Mouse (Mus musculus) embryonic facial prominence, embryonic 14.5 days (tissue): ENCODE data around the gene Chn1. TPM values are rescaled to one million over a fixed set of nuclear protein-coding genes. Genes with fewer than 3 reads are reported as not detected.

Source experiments
- ATAC-seq: fragments of 200-750 bp; cut with Nextera tagmentation; 2 replicates; pipeline ENCODE4 v1.8.0; 2017; ENCODE audit warnings: low read depth, moderate number of reproducible peaks, moderate TSS enrichment
- DNase-seq: peaks from one replicate; pipeline ENCODE4 v3.0.0-alpha.2; 2015; ENCODE audit warnings: low spot score
- H3K27ac ChIP-seq: fragments of 300-500 bp; sonication (generic); replicated peaks from 2 replicates; pipeline ENCODE4 v1.5.1; 2014; ENCODE audit warnings: low read depth, mild to moderate bottlenecking, low read length, moderate library complexity
- H3K27me3 ChIP-seq: fragments of 300-500 bp; sonication (generic); replicated peaks from 2 replicates; pipeline ENCODE4 v1.6.1; 2014; ENCODE audit warnings: low read length; ENCODE audit not compliant: control insufficient read depth, insufficient read depth
- H3K36me3 ChIP-seq: fragments of 300-500 bp; sonication (generic); 2 replicates; pipeline ENCODE4 v1.6.1; 2014; ENCODE audit warnings: low read length, mixed read lengths; ENCODE audit not compliant: control insufficient read depth, insufficient read depth
- H3K4me1 ChIP-seq: fragments of 300-500 bp; sonication (generic); 2 replicates; pipeline ENCODE4 v1.6.1; 2014; ENCODE audit warnings: antibody characterized with exemption, low read length; ENCODE audit not compliant: control insufficient read depth, insufficient read depth
- H3K4me2 ChIP-seq: fragments of 300-500 bp; sonication (generic); 2 replicates; pipeline ENCODE4 v1.6.1; 2014; ENCODE audit warnings: low read depth, mild to moderate bottlenecking, low read length, moderate library complexity, mixed read lengths
- H3K4me3 ChIP-seq: fragments of 300-500 bp; sonication (generic); 2 replicates; pipeline ENCODE4 v1.5.1; 2014; ENCODE audit warnings: low read depth, mild to moderate bottlenecking, low read length
- H3K9ac ChIP-seq: fragments of 300-500 bp; sonication (generic); 2 replicates; pipeline ENCODE4 v1.6.1; 2014; ENCODE audit warnings: low read depth, mild to moderate bottlenecking, low read length, moderate library complexity, mixed read lengths
- H3K9me3 ChIP-seq: fragments of 300-500 bp; sonication (generic); 2 replicates; pipeline ENCODE4 v1.6.1; 2016; ENCODE audit warnings: low read length; ENCODE audit not compliant: control insufficient read depth
- WGBS: fragments of 180-500 bp; shearing (Covaris S2); extraction: QIAGEN DNeasy Blood & Tissue Kit; methylation state at CpG from one replicate; pipeline ENCODE4 v1.1.7; 2014; 5-methylcytosine and 5-hydroxymethylcytosine counted together
- polyA plus RNA-seq: library from polyadenylated mRNA; unstranded; fragments of >200 nt; fragmentation: Nextera tagmentation; extraction: Ambion mirVana; gene quantifications from 2 replicates; pipeline ENCODE4 v1.2.1, GENCODE M21; 2014

Chn1 gene
- polyA plus RNA-seq, 1 experiment from 2014 or later: 35.5 TPM

- H3K9ac ChIP-seq: no peak overlapping the region
- no peak overlapping the region for H3K4me2 ChIP-seq
- 37% methylated on average over 7 of the region's 7 CpGs for WGBS
- ATAC-seq: no peak
- peaks cover 7% of the 10 kb centered on the region; the same call in 1 of the 2 replicates for H3K4me1 ChIP-seq
- no peaks in the 10 kb centered on the region; the same call in 1 of the 2 replicates for H3K27me3 ChIP-seq
- H3K4me3 ChIP-seq: no peak overlapping the region
- peak overlapping the region; percentile 3; the same call in 1 of the 2 replicates for H3K27ac ChIP-seq
- no peaks in the 10 kb centered on the region for H3K9me3 ChIP-seq
- no peaks in the 10 kb centered on the region for H3K36me3 ChIP-seq
- no peak for DNase-seq
Observed at GRCm38 (mm10) chr2:73563690-73564089, 211.5 kb downstream of the Chn1 start.

GRCm38 (mm10) chr2:73562656-73563055 lies 212.5 kb downstream of the Chn1 start:
- DNase-seq (no peak), ATAC-seq (no peak)
- Histone ChIP-seq H3K4me2 (no peak overlapping the region), H3K27ac (no peak overlapping the region), H3K27me3 (no peaks in the 10 kb centered on the region), H3K36me3 (no peaks in the 10 kb centered on the region), H3K4me1 (peaks cover 7% of the 10 kb centered on the region; the same call in 1 of the 2 replicates), H3K4me3 (no peak overlapping the region), H3K9ac (no peak overlapping the region), H3K9me3 (no peaks in the 10 kb centered on the region)
- 54% methylated on average over 9 of the region's 9 CpGs for WGBS

GRCm38 (mm10) chr2:73561665-73562063 lies 213.5 kb downstream of the Chn1 start:
- Histone ChIP-seq H3K27ac (no peak overlapping the region), H3K4me3 (peak overlapping the region; percentile 35), H3K9me3 (no peaks in the 10 kb centered on the region), H3K27me3 (no peaks in the 10 kb centered on the region), H3K4me1 (peaks cover 7% of the 10 kb centered on the region; the same call in 1 of the 2 replicates), H3K9ac (no peak overlapping the region), H3K36me3 (no peaks in the 10 kb centered on the region), H3K4me2 (peak overlapping the region; percentile 59)
- WGBS: 5% methylated on average over 8 of the region's 8 CpGs
- ATAC-seq (peak; percentile 38; the same call in 1 of the 2 replicates), DNase-seq (peak; percentile 83)

GRCm38 (mm10) chr2:73560899-73561664 lies 214.1 kb downstream of the Chn1 start:
- Histone ChIP-seq H3K4me2 (peak overlapping the region; percentile 59), H3K27ac (no peak overlapping the region), H3K4me3 (peak overlapping the region; percentile 35), H3K27me3 (no peaks in the 10 kb centered on the region), H3K9ac (peak overlapping the region; percentile 43; the same call in 1 of the 2 replicates), H3K9me3 (no peaks in the 10 kb centered on the region), H3K4me1 (peaks cover 7% of the 10 kb centered on the region; the same call in 1 of the 2 replicates), H3K36me3 (no peaks in the 10 kb centered on the region)
- ATAC-seq (peak; percentile 27), DNase-seq (no peak)
- WGBS: 3% methylated on average over 17 of the region's 23 CpGs

Other genes with a start within 250 kb of the Chn1 start
- 21.5 and 23.5 TPM in 2 replicates for gene Wipf1, start 245.6 kb downstream of the Chn1 start, polyA plus RNA-seq
- gene Chrna1, start 195.0 kb downstream of the Chn1 start, polyA plus RNA-seq: 25.9 and 26.2 TPM in 2 replicates
- gene Atf2, start 117.3 kb upstream of the Chn1 start, polyA plus RNA-seq: 48.4 and 51.9 TPM in 2 replicates
- gene Atp5g3, start 136.0 kb upstream of the Chn1 start, polyA plus RNA-seq: 1,143 and 1,216 TPM in 2 replicates